Mouse (Mus musculus) lung, adult 2 months (tissue): ENCODE results near the gene Klf16. TPM values are rescaled to one million over a fixed set of nuclear protein-coding genes. Genes with fewer than 3 reads are reported as not detected.
A peak's percentile ranks its signal among the peaks of the same experiment; 100 is the strongest.

ENCODE experiments used
- DNase-seq: peaks from one replicate; pipeline ENCODE4 v3.0.0; 2022
- H3K4me1 ChIP-seq: fragments of 200-500 bp; 2 replicates; pipeline ENCODE4 v1.6.1; 2011; ENCODE audit warnings: low read length; ENCODE audit not compliant: control insufficient read depth, insufficient read depth
- H3K4me3 ChIP-seq: fragments of 200-500 bp; replicated peaks from 2 replicates; pipeline ENCODE3; 2011; ENCODE audit warnings: low read depth, mild to moderate bottlenecking, control low read depth, low read length; ENCODE audit errors: extremely low read depth
- CTCF ChIP-seq: fragments of 200-500 bp; IDR thresholded peaks from 2 replicates; pipeline ENCODE4 v1.5.1; 2011; ENCODE audit warnings: mild to moderate bottlenecking, low read length, control low read depth; ENCODE audit not compliant: insufficient read depth
- POLR2A ChIP-seq: fragments of 200-500 bp; IDR thresholded peaks from 2 replicates; pipeline ENCODE4 v1.6.1; 2011; ENCODE audit warnings: low read depth, mild to moderate bottlenecking, control low read depth, low read length, borderline replicate concordance; ENCODE audit errors: extremely low read depth
- whole genome bisulfite sequencing: fragments of 180-500 bp; shearing (Covaris S2); methylation state at CpG from one replicate; pipeline ENCODE4 v1.1.7; 2018; 5-methylcytosine and 5-hydroxymethylcytosine counted together
- polyA plus RNA-seq: library from polyadenylated mRNA; depleted of rRNA; stranded (reverse); fragments of >200 nt; gene quantifications from 2 replicates; pipeline ENCODE4 v1.2.3, GENCODE M21; 2012

Gene Klf16
- polyA plus RNA-seq, 1 experiment = 24.8 TPM

- WGBS = 93% methylated on average over 29 of the region's 29 CpGs
- DNase-seq = no peak
- Histone ChIP-seq H3K4me3 (no peak overlapping the region), H3K4me1 (0 out of 2 replicates have a peak, but pooled peaks cover 2% of the 10 kb centered on the region)
- TF ChIP-seq CTCF (no peak), POLR2A (no peak)
These were observed 8.2 kb downstream of the Klf16 start for GRCm38 (mm10) chr10:80568876-80569275.

- H3K4me1 ChIP-seq = 0 out of 2 replicates have a peak, but pooled peaks cover 2% of the 10 kb centered on the region
- peak; percentile 93 for TF ChIP-seq CTCF
- TF ChIP-seq POLR2A = no peak
- H3K4me3 ChIP-seq = no peak overlapping the region
- WGBS = 29% methylated on average over 17 of the region's 17 CpGs
- peak; percentile 91 for DNase-seq
These were observed 10.6 kb downstream of the Klf16 start for GRCm38 (mm10) chr10:80566375-80567092.

GRCm38 (mm10) chr10:80561116-80561944, 15.8 kb downstream of the Klf16 start, which contains the start of gene Rexo1:
Rexo1 (minus strand) TSS chr10:80561560.
- TF ChIP-seq POLR2A = peak; percentile 45; the same call in 1 of the 2 replicates
- TF ChIP-seq CTCF = peak; percentile 68
- H3K4me3 ChIP-seq = peak within 1 kb of the TSS; percentile 85
- WGBS = under 1% methylated on average over 72 of the region's 72 CpGs
- peaks cover 29% of the 10 kb centered on the region for H3K4me1 ChIP-seq
- peak; percentile 92 for DNase-seq

GRCm38 (mm10) chr10:80560621-80561020, 16.5 kb downstream of the Klf16 start:
- TF ChIP-seq POLR2A (no peak), CTCF (no peak)
- WGBS = under 1% methylated on average over 13 of the region's 13 CpGs
- no peak for DNase-seq
- Histone ChIP-seq H3K4me3 (peak overlapping the region; percentile 85), H3K4me1 (peaks cover 29% of the 10 kb centered on the region)

- DNase-seq = no peak
- H3K4me1 ChIP-seq = peaks cover 29% of the 10 kb centered on the region
- no peak overlapping the region for H3K4me3 ChIP-seq
- TF ChIP-seq POLR2A (no peak), CTCF (no peak)
- WGBS = 85% methylated on average over 7 of the region's 7 CpGs
These were observed 17.7 kb downstream of the Klf16 start for GRCm38 (mm10) chr10:80559431-80559830.

GRCm38 (mm10) chr10:80557346-80557965, 19.7 kb downstream of the Klf16 start:
- H3K4me3 ChIP-seq = no peak overlapping the region
- TF ChIP-seq POLR2A = no peak
- TF ChIP-seq CTCF = peak; percentile 66
- 26% methylated on average over 5 of the region's 5 CpGs for WGBS
- peak; percentile 82 for DNase-seq
- peaks cover 29% of the 10 kb centered on the region for H3K4me1 ChIP-seq

DNA sequence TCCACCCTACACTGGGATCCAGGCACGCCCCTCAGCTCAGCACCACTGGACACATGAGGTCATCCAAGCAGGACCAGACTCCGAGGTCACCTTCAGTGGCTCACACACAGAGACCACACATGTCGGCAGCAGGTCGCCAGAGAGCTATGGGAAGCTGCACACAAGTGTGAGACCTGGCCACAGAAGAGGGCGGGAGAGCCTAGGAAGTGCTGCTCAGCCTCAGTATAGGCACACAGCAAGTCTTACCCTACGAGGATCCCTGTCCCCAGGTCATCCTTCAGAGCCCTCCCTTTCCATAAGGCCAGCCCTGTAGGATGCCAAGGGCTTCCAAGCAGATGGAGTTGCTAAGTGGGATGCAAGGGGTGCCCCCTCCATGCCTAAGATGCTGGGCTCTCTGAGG, 23.1 kb downstream of the Klf16 start:
- no peak for DNase-seq
- Histone ChIP-seq H3K4me3 (no peak overlapping the region), H3K4me1 (peaks cover 15% of the 10 kb centered on the region)
- WGBS = 83% methylated on average over 6 of the region's 6 CpGs
- TF ChIP-seq CTCF = no peak
- no peak for TF ChIP-seq POLR2A

GRCm38 (mm10) chr10:80553575-80553974, 23.5 kb downstream of the Klf16 start:
- no peak for DNase-seq
- TF ChIP-seq POLR2A = no peak
- no peak for TF ChIP-seq CTCF
- 80% methylated on average over 8 of the region's 8 CpGs for WGBS
- Histone ChIP-seq H3K4me3 (no peak overlapping the region), H3K4me1 (peaks cover 10% of the 10 kb centered on the region)

DNA sequence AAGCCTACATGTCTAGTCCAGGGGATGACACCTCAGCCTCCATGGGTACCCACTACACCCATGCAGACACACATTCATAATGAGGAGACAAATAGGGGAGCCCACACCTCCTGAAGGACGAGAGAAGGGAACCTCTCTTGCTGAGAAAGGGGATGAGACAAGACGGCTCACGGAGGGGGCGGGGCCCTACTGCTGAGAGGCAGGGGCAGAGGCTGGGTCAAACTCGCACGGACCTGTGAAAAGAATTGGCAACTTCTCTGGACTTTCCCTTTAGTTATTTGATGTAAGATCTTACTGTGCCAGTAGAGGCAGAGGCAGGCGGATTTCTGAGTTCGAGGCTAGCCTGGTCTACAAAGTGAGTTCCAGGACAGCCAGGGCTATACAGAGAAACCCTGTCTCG, 24.8 kb downstream of the Klf16 start:
- WGBS = 55% methylated on average over 9 of the region's 9 CpGs
- Histone ChIP-seq H3K4me1 (no peaks in the 10 kb centered on the region), H3K4me3 (no peak overlapping the region)
- TF ChIP-seq CTCF (no peak), POLR2A (no peak)
- DNase-seq = no peak
